8 mouse cellular contexts compared by ENCODE assay signal in genomic region chr7:30957367-30957783, GRCm38 (mm10). TPM values are rescaled to one million over a fixed set of nuclear protein-coding genes. Genes with fewer than 3 reads are reported as not detected.
A peak's percentile ranks its signal among the peaks of the same experiment; 100 is the strongest.
DNase-seq lines count a peak whose midpoint lies in the region; ATAC-seq and TF ChIP-seq lines count a peak whose summit lies in the region.

No protein-coding gene starts in this region.

- H3K4me2 ChIP-seq in forebrain, embryonic 12.5 days: peak overlapping the region; percentile 91
- H3K4me2 ChIP-seq in heart, postnatal 0 days (ENCODE audit: low read depth, low read length): peak overlapping the region; percentile 92
- H3K4me2 ChIP-seq in liver, postnatal 0 days (ENCODE audit: low read depth, low read length): peak overlapping the region; percentile 91

- H3K4me3 ChIP-seq in E14TG2a.4 (replicated peaks; ENCODE audit: low read length): peak overlapping the region; percentile 87
- H3K4me3 ChIP-seq in forebrain, embryonic 12.5 days (replicated peaks): peak overlapping the region; percentile 100
- peak overlapping the region; percentile 99 for H3K4me3 ChIP-seq in heart, postnatal 0 days (ENCODE audit: low read depth, low read length)
- H3K4me3 ChIP-seq in liver, postnatal 0 days (ENCODE audit: low read depth, low read length): peak overlapping the region; percentile 99

- no peak for TF ChIP-seq CTCF in E14TG2a.4 (conservative IDR thresholded peaks at IDR 0.05; ENCODE audit: low read length)
- TF ChIP-seq CTCF in heart, postnatal 0 days (IDR thresholded peaks at IDR 0.05; ENCODE audit: low read depth): no peak
- no peak for TF ChIP-seq CTCF in liver, postnatal 0 days (IDR thresholded peaks at IDR 0.05; ENCODE audit: low read depth)

- no peaks in the 10 kb centered on the region for H3K9me3 ChIP-seq in E14TG2a.4 (ENCODE audit: low read length)
- H3K9me3 ChIP-seq in forebrain, embryonic 12.5 days: no peaks in the 10 kb centered on the region
- H3K9me3 ChIP-seq in heart, postnatal 0 days (replicated peaks; ENCODE audit: control insufficient read depth, low read length): no peaks in the 10 kb centered on the region
- H3K9me3 ChIP-seq in liver, postnatal 0 days (ENCODE audit: low read length): no peaks in the 10 kb centered on the region

- TF ChIP-seq EP300 in heart, postnatal 0 days (IDR thresholded peaks at IDR 0.05; ENCODE audit: low read depth): 0 out of 2 replicates have a peak, but pooled peaks have one; percentile 37
- no peak for TF ChIP-seq EP300 in liver, postnatal 0 days (IDR thresholded peaks at IDR 0.05; ENCODE audit: low read depth)

- H3K4me1 ChIP-seq in E14TG2a.4 (replicated peaks; ENCODE audit: low read depth, low read length): peaks cover 59% of the 10 kb centered on the region
- peaks cover 24% of the 10 kb centered on the region for H3K4me1 ChIP-seq in forebrain, embryonic 12.5 days
- H3K4me1 ChIP-seq in heart, postnatal 0 days (ENCODE audit: control insufficient read depth, insufficient read depth): peaks cover 20% of the 10 kb centered on the region
- peaks cover 34% of the 10 kb centered on the region for H3K4me1 ChIP-seq in liver, postnatal 0 days (ENCODE audit: insufficient read depth)

- WGBS in forebrain, embryonic 12.5 days: under 1% methylated on average over 42 of the region's 43 CpGs
- 0% methylated on average over 43 of the region's 43 CpGs for WGBS in heart, postnatal 0 days
- under 1% methylated on average over 43 of the region's 43 CpGs for WGBS in large intestine, adult 2 months
- under 1% methylated on average over 43 of the region's 43 CpGs for WGBS in liver, postnatal 0 days (ENCODE audit: insufficient replicate concordance)

- peaks cover 74% of the 10 kb centered on the region for H3K36me3 ChIP-seq in E14TG2a.4 (ENCODE audit: insufficient read depth, low read length)
- H3K36me3 ChIP-seq in forebrain, embryonic 12.5 days (replicated peaks): peaks cover 40% of the 10 kb centered on the region
- peaks cover 35% of the 10 kb centered on the region for H3K36me3 ChIP-seq in heart, postnatal 0 days (replicated peaks; ENCODE audit: control insufficient read depth, insufficient read depth, low read length)
- H3K36me3 ChIP-seq in liver, postnatal 0 days (replicated peaks; ENCODE audit: insufficient read depth, low read length): peaks cover 31% of the 10 kb centered on the region

- H3K9ac ChIP-seq in forebrain, embryonic 12.5 days: peak overlapping the region; percentile 99
- H3K9ac ChIP-seq in heart, postnatal 0 days (replicated peaks; ENCODE audit: low read depth, low read length): peak overlapping the region; percentile 100
- H3K9ac ChIP-seq in liver, postnatal 0 days (replicated peaks): peak overlapping the region; percentile 99

- H3K27me3 ChIP-seq in E14TG2a.4 (ENCODE audit: insufficient read depth, low read length): no peaks in the 10 kb centered on the region
- H3K27me3 ChIP-seq in forebrain, embryonic 12.5 days: no peaks in the 10 kb centered on the region
- H3K27me3 ChIP-seq in heart, postnatal 0 days (ENCODE audit: control insufficient read depth, insufficient read depth, low read length): no peaks in the 10 kb centered on the region
- no peaks in the 10 kb centered on the region for H3K27me3 ChIP-seq in liver, postnatal 0 days (ENCODE audit: insufficient read depth, low read length)

- peak; percentile 76 for DNase-seq in c-Kit-positive CD71-positive TER-119-negative erythroid progenitor cells, embryonic 14.5 days (ENCODE audit: low read depth)
- DNase-seq in heart, postnatal 0 days (ENCODE audit: low spot score): peak; percentile 79
- peak; percentile 70 for DNase-seq in large intestine, adult 2 months (ENCODE audit: low read depth, low spot score)
- peak; percentile 93 for DNase-seq in liver, postnatal 0 days
- peak; percentile 84 to 88 for DNase-seq in thymus, adult 18-20 months

- peak; percentile 69 for ATAC-seq in forebrain, embryonic 12.5 days (ENCODE audit: low FRiP score)
- peak; percentile 61 for ATAC-seq in heart, postnatal 0 days (ENCODE audit: insufficient read depth, low read depth)
- peak; percentile 69 for ATAC-seq in liver, postnatal 0 days
- ATAC-seq in neutrophil, adult 5-6 weeks (ENCODE audit: extremely low read depth, insufficient number of reproducible peaks, low FRiP score, poor library complexity, severe bottlenecking): peak; percentile 32; the same call in 1 of the 2 replicates

- H3K27ac ChIP-seq in forebrain, embryonic 12.5 days: peak overlapping the region; percentile 99
- H3K27ac ChIP-seq in heart, postnatal 0 days (ENCODE audit: low read depth): peak overlapping the region; percentile 99
- peak overlapping the region; percentile 99 for H3K27ac ChIP-seq in liver, postnatal 0 days (ENCODE audit: low read depth)

RNA-seq across cellular contexts. Expression of gene Usf2, which starts 0.8 kb away (rescaled TPM):
- polyA plus RNA-seq in forebrain, embryonic 12.5 days (2016; fragmentation: Nextera tagmentation; extraction: Ambion mirVana): 26.4 and 27.3 TPM in 2 replicates
- 101 and 109 TPM in 2 replicates for total RNA-seq in heart, postnatal 0 days (2014; rRNA removed; ENCODE audit: low replicate concordance)
- 16.5 and 16.7 TPM in 2 replicates for polyA plus RNA-seq in heart, postnatal 0 days (2015; fragmentation: Nextera tagmentation; extraction: Ambion mirVana)
- polyA plus RNA-seq in large intestine, adult 2 months (2012; rRNA removed): 55.1 and 74.9 TPM in 2 replicates
- 11.6 and 12.0 TPM in 2 replicates for polyA plus RNA-seq in liver, postnatal 0 days (2015; fragmentation: Nextera tagmentation; extraction: Ambion mirVana)
- 178 and 186 TPM in 2 replicates for total RNA-seq in neutrophil, adult 5-6 weeks (2017)

RNA-seq across cellular contexts. Expression of gene Hamp, which starts 13.5 kb away (rescaled TPM):
- not detected in 2 replicates for polyA plus RNA-seq in forebrain, embryonic 12.5 days (2016; fragmentation: Nextera tagmentation; extraction: Ambion mirVana)
- 42.0 TPM in 1 of 2 replicates, not detected in the other for total RNA-seq in heart, postnatal 0 days (2014; rRNA removed; ENCODE audit: low replicate concordance)
- 1.7 and 4.0 TPM in 2 replicates for polyA plus RNA-seq in heart, postnatal 0 days (2015; fragmentation: Nextera tagmentation; extraction: Ambion mirVana)
- polyA plus RNA-seq in large intestine, adult 2 months (2012; rRNA removed): 1.7 and 3.2 TPM in 2 replicates
- 142 and 248 TPM in 2 replicates for polyA plus RNA-seq in liver, postnatal 0 days (2015; fragmentation: Nextera tagmentation; extraction: Ambion mirVana)
- total RNA-seq in neutrophil, adult 5-6 weeks (2017): not detected in 2 replicates

RNA-seq across cellular contexts. Expression of gene Lsr, which starts 15.9 kb away (rescaled TPM):
- polyA plus RNA-seq in forebrain, embryonic 12.5 days (2016; fragmentation: Nextera tagmentation; extraction: Ambion mirVana): 24.1 and 26.4 TPM in 2 replicates
- 6.2 and 12.8 TPM in 2 replicates for total RNA-seq in heart, postnatal 0 days (2014; rRNA removed; ENCODE audit: low replicate concordance)
- 4.0 and 4.1 TPM in 2 replicates for polyA plus RNA-seq in heart, postnatal 0 days (2015; fragmentation: Nextera tagmentation; extraction: Ambion mirVana)
- 392 and 435 TPM in 2 replicates for polyA plus RNA-seq in large intestine, adult 2 months (2012; rRNA removed)
- 28.2 and 33.7 TPM in 2 replicates for polyA plus RNA-seq in liver, postnatal 0 days (2015; fragmentation: Nextera tagmentation; extraction: Ambion mirVana)
- 1.4 and 1.5 TPM in 2 replicates for total RNA-seq in neutrophil, adult 5-6 weeks (2017)

RNA-seq across cellular contexts. Expression of gene Fam187b, which starts 16.2 kb away (rescaled TPM):
- polyA plus RNA-seq in forebrain, embryonic 12.5 days (2016; fragmentation: Nextera tagmentation; extraction: Ambion mirVana): 0.82 and 1.2 TPM in 2 replicates
- 0.77 TPM in 1 of 2 replicates, not detected in the other for total RNA-seq in heart, postnatal 0 days (2014; rRNA removed; ENCODE audit: low replicate concordance)
- 0.18 and 0.58 TPM in 2 replicates for polyA plus RNA-seq in heart, postnatal 0 days (2015; fragmentation: Nextera tagmentation; extraction: Ambion mirVana)
- 12.1 and 13.5 TPM in 2 replicates for polyA plus RNA-seq in large intestine, adult 2 months (2012; rRNA removed)
- 4.0 and 5.0 TPM in 2 replicates for polyA plus RNA-seq in liver, postnatal 0 days (2015; fragmentation: Nextera tagmentation; extraction: Ambion mirVana)
- total RNA-seq in neutrophil, adult 5-6 weeks (2017): 0.86 and 1.4 TPM in 2 replicates

RNA-seq across cellular contexts. Expression of gene Hamp2, which starts 32.9 kb away (rescaled TPM):
- polyA plus RNA-seq in forebrain, embryonic 12.5 days (2016; fragmentation: Nextera tagmentation; extraction: Ambion mirVana): not detected in 2 replicates
- total RNA-seq in heart, postnatal 0 days (2014; rRNA removed; ENCODE audit: low replicate concordance): not detected in 2 replicates
- polyA plus RNA-seq in heart, postnatal 0 days (2015; fragmentation: Nextera tagmentation; extraction: Ambion mirVana): 0.44 TPM in 1 of 2 replicates, not detected in the other
- 0.61 and 0.71 TPM in 2 replicates for polyA plus RNA-seq in large intestine, adult 2 months (2012; rRNA removed)
- polyA plus RNA-seq in liver, postnatal 0 days (2015; fragmentation: Nextera tagmentation; extraction: Ambion mirVana): 0.49 TPM in 1 of 2 replicates, not detected in the other
- total RNA-seq in neutrophil, adult 5-6 weeks (2017): not detected in 2 replicates

Comparison
In these comparisons a context has a peak if more than half of its experiments do, and no peak if none do; other contexts are left out.
1. Peak in every context shown above with its lines: DNase-seq, ATAC-seq, H3K4me3 ChIP-seq and H3K27ac ChIP-seq.
2. RNA of gene Hamp, which starts 13.5 kb away (polyA plus RNA-seq): 142 to 248 TPM in liver, postnatal 0 days; 1.7 to 3.2 TPM in large intestine, adult 2 months, 1.7 to 4.0 TPM in heart, postnatal 0 days and not detected in forebrain, embryonic 12.5 days; every median in the first group is over 10 times any median in the second.
3. RNA of gene Lsr, which starts 15.9 kb away (polyA plus RNA-seq): 392 to 435 TPM in large intestine, adult 2 months; 28.2 to 33.7 TPM in liver, postnatal 0 days, 24.1 to 26.4 TPM in forebrain, embryonic 12.5 days and 4.0 to 4.1 TPM in heart, postnatal 0 days; every median in the first group is over 10 times any median in the second.